Mouse (Mus musculus) kidney, embryonic 14.5 days (tissue): ENCODE data around the gene Fhdc1. TPM values are rescaled to one million over a fixed set of nuclear protein-coding genes. Genes with fewer than 3 reads are reported as not detected.

Experiments
- ATAC-seq: fragments of 200-750 bp; cut with Nextera tagmentation; 2 replicates; pipeline ENCODE4 v1.8.0; 2017; ENCODE audit warnings: moderate number of reproducible peaks, mild to moderate bottlenecking, moderate TSS enrichment, moderate library complexity; ENCODE audit not compliant: low FRiP score, low TSS enrichment
- H3K27ac ChIP-seq: fragments of 300-500 bp; sonication (generic); 2 replicates; pipeline ENCODE4 v1.5.1; 2014; ENCODE audit warnings: low read depth, mild to moderate bottlenecking, low read length, moderate library complexity, mixed read lengths
- H3K27me3 ChIP-seq: fragments of 300-500 bp; sonication (generic); 2 replicates; pipeline ENCODE4 v1.6.1; 2014; ENCODE audit warnings: mild to moderate bottlenecking, low read length; ENCODE audit not compliant: control insufficient read depth, insufficient read depth
- H3K36me3 ChIP-seq: fragments of 300-500 bp; sonication (generic); 2 replicates; pipeline ENCODE4 v1.6.1; 2014; ENCODE audit warnings: low read length, mixed read lengths; ENCODE audit not compliant: control insufficient read depth, insufficient read depth
- H3K4me1 ChIP-seq: fragments of 300-500 bp; sonication (generic); 2 replicates; pipeline ENCODE4 v1.6.1; 2014; ENCODE audit warnings: low read length, mixed read lengths; ENCODE audit not compliant: control insufficient read depth, insufficient read depth
- H3K4me2 ChIP-seq: fragments of 300-500 bp; sonication (generic); replicated peaks from 2 replicates; pipeline ENCODE4 v1.6.1; 2014; ENCODE audit warnings: low read depth, mild to moderate bottlenecking, low read length
- H3K4me3 ChIP-seq: fragments of 300-500 bp; sonication (generic); 2 replicates; pipeline ENCODE4 v1.5.1; 2014; ENCODE audit warnings: mild to moderate bottlenecking, low read length
- H3K9ac ChIP-seq: fragments of 300-500 bp; sonication (generic); 2 replicates; pipeline ENCODE4 v1.6.1; 2014; ENCODE audit warnings: low read depth, mild to moderate bottlenecking, low read length, moderate library complexity
- H3K9me3 ChIP-seq: fragments of 300-500 bp; sonication (generic); 2 replicates; pipeline ENCODE4 v1.6.1; 2016; ENCODE audit warnings: low read length; ENCODE audit not compliant: control insufficient read depth
- WGBS: fragments of 180-500 bp; shearing (Covaris S2); extraction: QIAGEN DNeasy Blood & Tissue Kit; methylation state at CpG from one replicate; pipeline ENCODE4 v1.1.7; 2014; 5-methylcytosine and 5-hydroxymethylcytosine counted together
- polyA plus RNA-seq: library from polyadenylated mRNA; unstranded; fragments of >200 nt; fragmentation: Nextera tagmentation; extraction: Ambion mirVana; gene quantifications from 2 replicates; pipeline ENCODE4 v1.2.1, GENCODE M21; 2014

The Fhdc1 gene
- polyA plus RNA-seq, 1 experiment from 2014 or later, result 4.4 TPM

DNA sequence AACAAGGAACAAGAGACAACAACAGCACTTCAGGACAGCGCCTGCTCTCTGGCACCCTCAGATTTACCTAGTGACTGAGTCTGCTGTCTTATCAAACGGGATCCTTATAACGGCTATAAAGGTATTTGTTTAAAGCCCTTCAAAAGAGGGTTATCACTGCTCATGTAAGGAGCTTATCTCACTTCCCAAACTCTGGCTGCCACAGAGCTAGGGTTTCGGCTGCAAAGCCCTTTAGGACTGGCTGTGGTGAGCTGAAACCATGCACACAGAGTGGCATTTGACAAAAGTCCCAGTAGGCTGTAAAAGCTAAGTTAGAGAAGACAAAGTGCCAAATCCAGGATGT is 12.1 kb downstream of the Fhdc1 start:
- Histone ChIP-seq H3K36me3 (no peaks in the 10 kb centered on the region), H3K9ac (no peak overlapping the region), H3K27me3 (no peaks in the 10 kb centered on the region), H3K4me2 (no peak overlapping the region), H3K9me3 (no peaks in the 10 kb centered on the region), H3K4me1 (peaks cover 18% of the 10 kb centered on the region), H3K4me3 (no peak overlapping the region), H3K27ac (no peak overlapping the region)
- ATAC-seq, result no peak
- WGBS, result 62% methylated on average over 4 of the region's 4 CpGs

DNA sequence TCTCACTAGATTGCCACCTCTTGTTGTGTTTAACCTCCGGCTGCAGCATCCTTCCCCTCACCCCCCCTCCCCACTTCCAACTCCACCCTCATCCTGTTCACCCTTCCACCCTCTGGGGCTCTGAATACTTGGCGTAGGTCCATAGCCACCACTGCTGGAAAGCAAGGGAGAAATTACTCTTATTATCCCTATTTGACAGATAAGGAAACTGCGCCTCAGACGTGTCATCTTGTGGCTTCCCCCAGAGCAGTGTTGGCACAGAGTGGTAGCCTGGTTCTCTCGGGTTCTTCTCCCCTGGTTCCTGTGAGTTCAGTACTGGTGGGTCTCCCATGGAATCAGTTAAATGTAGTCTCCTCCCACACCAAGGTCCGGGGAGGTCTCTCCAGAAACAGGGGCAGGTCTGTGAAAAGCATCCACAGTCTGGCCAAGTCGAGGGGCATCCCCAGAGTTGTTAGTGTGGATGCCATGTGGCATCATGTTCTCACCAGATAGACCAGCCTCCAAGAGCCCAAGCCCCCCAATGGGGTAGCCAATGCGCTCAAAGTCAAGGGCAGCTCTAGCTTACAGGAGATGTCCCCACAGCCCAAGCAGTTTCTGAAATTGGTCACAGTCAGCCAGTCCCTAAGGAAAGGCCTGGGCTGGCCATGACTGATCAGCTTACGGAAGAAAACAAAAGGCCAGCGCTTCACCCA is 12.7 kb downstream of the Fhdc1 start:
- Histone ChIP-seq H3K4me1 (peaks cover 14% of the 10 kb centered on the region), H3K4me2 (no peak overlapping the region), H3K4me3 (no peak overlapping the region), H3K9ac (no peak overlapping the region), H3K9me3 (no peaks in the 10 kb centered on the region), H3K36me3 (no peaks in the 10 kb centered on the region), H3K27me3 (no peaks in the 10 kb centered on the region), H3K27ac (no peak overlapping the region)
- peak; percentile 28; the same call in 1 of the 2 replicates for ATAC-seq
- WGBS, result 59% methylated on average over 10 of the region's 10 CpGs

DNA sequence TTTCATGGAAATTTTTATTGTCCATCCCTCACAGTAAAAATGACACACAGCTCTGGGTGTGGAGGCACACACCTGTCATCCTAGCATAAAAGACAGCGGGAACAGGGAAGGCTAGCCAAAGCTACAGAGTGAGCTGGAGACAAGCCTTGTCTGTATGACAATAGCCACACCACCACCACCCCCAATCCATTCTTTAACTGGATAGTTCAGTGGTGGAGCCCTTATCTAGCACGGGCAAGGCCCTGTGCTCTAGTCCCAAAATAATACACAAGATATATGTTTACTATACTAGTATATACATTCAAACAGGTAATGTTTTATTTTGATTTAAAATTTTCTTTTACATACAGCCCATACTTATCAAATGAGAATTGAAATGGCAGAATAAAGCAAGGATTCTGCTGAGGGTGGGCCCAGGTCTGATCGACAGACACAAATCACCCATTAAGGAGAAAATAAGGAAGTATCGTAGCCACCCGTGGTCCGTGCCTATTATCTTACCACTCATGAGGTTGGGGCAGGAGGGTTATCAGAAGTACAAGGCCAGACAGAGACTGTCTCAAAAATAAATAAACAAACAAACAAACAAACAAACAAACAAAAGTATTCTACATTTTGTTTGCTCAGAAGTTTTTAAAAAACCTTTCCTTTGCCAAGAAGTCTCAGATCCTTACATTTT is 14.3 kb downstream of the Fhdc1 start:
- no peak for ATAC-seq
- Histone ChIP-seq H3K36me3 (no peaks in the 10 kb centered on the region), H3K4me1 (peaks cover 12% of the 10 kb centered on the region), H3K4me2 (no peak overlapping the region), H3K4me3 (no peak overlapping the region), H3K9ac (no peak overlapping the region), H3K9me3 (no peaks in the 10 kb centered on the region), H3K27ac (no peak overlapping the region), H3K27me3 (no peaks in the 10 kb centered on the region)
- 86% methylated on average over 6 of the region's 6 CpGs for WGBS

DNA sequence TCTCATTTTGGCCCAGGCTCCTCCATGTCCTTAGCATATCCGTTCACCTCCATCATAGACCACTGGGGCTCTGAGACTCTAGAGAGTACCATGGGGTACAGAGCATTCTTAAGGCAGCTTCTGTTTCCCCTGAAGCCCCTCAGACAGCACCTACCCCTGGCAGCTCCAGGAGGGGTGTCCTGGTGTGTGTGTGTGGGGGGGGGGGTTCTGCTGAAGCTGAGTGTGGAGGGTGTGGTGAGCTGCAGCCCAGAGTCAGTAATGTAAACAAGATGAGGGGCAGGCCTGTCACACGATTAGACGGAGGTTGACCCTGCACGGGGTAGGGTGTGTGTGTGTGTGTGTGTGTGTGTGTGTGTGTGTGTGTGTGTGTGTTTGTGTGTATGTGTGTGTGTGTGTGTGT is 18.5 kb downstream of the Fhdc1 start:
- no peak; the same call in 1 of the 2 replicates for ATAC-seq
- Histone ChIP-seq H3K9ac (no peak overlapping the region), H3K27me3 (no peaks in the 10 kb centered on the region), H3K4me3 (no peak overlapping the region), H3K4me2 (no peak overlapping the region), H3K27ac (no peak overlapping the region), H3K4me1 (peaks cover 4% of the 10 kb centered on the region; the same call in 1 of the 2 replicates), H3K36me3 (no peaks in the 10 kb centered on the region), H3K9me3 (no peaks in the 10 kb centered on the region)
- WGBS, result 28% methylated on average over 4 of the region's 4 CpGs

DNA sequence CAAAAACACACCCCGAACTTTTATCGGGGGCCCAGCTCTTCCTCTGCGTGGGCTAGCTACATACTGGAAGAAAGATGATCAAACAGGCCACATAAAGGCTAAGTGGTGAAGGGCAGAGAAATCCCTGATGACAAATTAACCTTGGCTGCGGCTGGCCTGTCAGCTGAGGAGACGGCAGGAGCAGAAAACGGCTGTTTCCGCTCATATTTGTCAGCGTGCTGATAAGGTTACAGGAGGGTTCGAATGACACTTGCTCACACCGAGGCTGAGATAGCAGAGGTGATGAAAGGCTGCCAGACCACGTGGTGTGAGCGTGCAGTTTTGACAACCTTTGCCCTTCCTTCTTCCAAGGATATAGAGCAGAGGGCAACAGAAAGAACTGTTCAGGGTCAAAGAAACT is 19.3 kb downstream of the Fhdc1 start:
- Histone ChIP-seq H3K27ac (peak overlapping the region; percentile 47; the same call in 1 of the 2 replicates), H3K27me3 (no peaks in the 10 kb centered on the region), H3K4me2 (no peak overlapping the region), H3K4me1 (peaks cover 4% of the 10 kb centered on the region; the same call in 1 of the 2 replicates), H3K9me3 (no peaks in the 10 kb centered on the region), H3K36me3 (no peaks in the 10 kb centered on the region), H3K4me3 (no peak overlapping the region), H3K9ac (no peak overlapping the region)
- ATAC-seq, result peak; percentile 84
- 6% methylated on average over 12 of the region's 12 CpGs for WGBS

DNA sequence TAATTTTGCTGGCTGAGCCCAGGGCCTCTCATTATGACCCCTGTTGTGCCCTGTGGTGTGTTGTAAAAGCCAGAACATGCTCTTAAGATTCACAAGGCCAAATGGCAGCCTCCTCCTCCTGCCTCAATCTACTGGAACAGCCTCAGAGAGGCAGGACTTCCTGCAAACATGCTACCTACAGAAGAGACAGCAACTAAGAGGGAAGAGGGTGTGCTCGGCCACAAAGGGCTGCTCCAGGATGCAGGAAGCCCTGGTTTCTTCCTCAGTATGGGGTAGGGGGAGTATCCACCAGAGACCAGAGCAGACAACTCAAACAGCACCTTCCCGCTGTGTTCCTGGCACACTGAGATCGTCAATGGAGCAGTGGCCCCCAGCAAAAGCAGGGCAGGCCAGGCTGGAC is 19.7 kb downstream of the Fhdc1 start:
- Histone ChIP-seq H3K9me3 (no peaks in the 10 kb centered on the region), H3K27ac (peak overlapping the region; percentile 47; the same call in 1 of the 2 replicates), H3K36me3 (no peaks in the 10 kb centered on the region), H3K27me3 (no peaks in the 10 kb centered on the region), H3K9ac (no peak overlapping the region), H3K4me3 (no peak overlapping the region), H3K4me2 (no peak overlapping the region), H3K4me1 (peaks cover 4% of the 10 kb centered on the region; the same call in 1 of the 2 replicates)
- 23% methylated on average over 3 of the region's 3 CpGs for WGBS
- ATAC-seq, result peak; percentile 33; the same call in 1 of the 2 replicates

DNA sequence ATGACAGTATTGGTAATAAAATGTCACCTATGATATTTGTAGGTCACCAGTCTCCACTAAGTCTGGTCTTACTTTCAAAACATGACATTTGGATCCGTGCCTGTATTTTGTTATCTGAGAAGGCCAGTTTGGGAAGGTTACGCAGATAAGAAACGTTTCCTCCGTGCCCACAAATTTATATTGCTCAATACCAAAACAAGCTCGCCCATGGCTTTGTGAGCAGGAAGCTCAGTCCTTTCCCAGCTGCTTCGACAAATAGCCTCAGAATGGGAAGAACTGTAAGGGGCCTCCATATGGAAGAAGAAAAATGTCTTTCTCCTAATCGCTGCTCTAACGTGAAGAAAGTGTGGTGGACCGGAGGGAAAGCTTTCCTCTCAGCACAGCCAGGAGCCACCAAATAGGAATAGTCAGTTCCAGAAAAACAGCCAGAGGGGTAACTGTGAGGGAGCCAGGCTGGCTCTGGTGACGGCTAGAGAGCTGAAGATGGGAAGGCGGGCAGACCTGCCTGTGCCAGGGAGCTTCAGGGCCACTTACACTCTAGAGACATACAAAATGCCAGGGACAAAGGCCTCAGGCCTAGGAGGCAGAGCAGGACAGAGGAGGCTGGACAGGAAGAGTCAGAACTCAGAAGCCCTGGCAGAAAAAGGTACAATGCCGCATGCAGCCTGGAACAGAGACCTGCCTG is 24.4 kb downstream of the Fhdc1 start:
- no peak overlapping the region for H3K27ac ChIP-seq
- peaks cover 3% of the 10 kb centered on the region; the same call in 1 of the 2 replicates for H3K4me1 ChIP-seq
- H3K4me2 ChIP-seq, result no peak overlapping the region
- H3K36me3 ChIP-seq, result no peaks in the 10 kb centered on the region
- no peak overlapping the region for H3K9ac ChIP-seq
- H3K27me3 ChIP-seq, result no peaks in the 10 kb centered on the region
- no peaks in the 10 kb centered on the region for H3K9me3 ChIP-seq
- H3K4me3 ChIP-seq, result no peak overlapping the region
- no peak for ATAC-seq
- WGBS, result 52% methylated on average over 12 of the region's 12 CpGs

DNA sequence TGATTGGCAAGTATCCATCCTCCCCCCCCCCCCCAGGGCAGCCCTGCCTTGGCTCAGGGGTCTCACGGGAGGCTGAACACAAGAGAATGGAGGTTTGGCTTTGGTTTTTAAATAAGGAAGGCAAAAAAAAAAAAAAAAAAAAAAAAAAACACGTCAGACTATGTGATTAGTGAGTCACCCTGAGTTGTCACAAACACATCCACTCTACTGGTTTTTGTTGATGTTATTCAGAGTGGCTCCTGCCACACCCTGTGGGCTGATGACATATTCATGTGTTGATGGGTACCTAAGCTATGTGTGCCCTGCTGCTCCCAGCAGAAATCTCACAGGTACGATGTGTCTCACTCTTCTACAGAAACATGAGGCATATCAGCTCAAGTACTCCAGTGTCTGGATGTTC is 29.6 kb downstream of the Fhdc1 start:
- H3K4me3 ChIP-seq, result no peak overlapping the region
- 0 out of 2 replicates have a peak, but pooled peaks cover 3% of the 10 kb centered on the region for H3K4me1 ChIP-seq
- no peak overlapping the region for H3K9ac ChIP-seq
- H3K9me3 ChIP-seq, result no peaks in the 10 kb centered on the region
- H3K27ac ChIP-seq, result no peak overlapping the region
- ATAC-seq, result no peak
- no peaks in the 10 kb centered on the region; the same call in 1 of the 2 replicates for H3K36me3 ChIP-seq
- no peaks in the 10 kb centered on the region for H3K27me3 ChIP-seq
- no peak overlapping the region for H3K4me2 ChIP-seq
- 67% methylated on average over 3 of the region's 3 CpGs for WGBS

DNA sequence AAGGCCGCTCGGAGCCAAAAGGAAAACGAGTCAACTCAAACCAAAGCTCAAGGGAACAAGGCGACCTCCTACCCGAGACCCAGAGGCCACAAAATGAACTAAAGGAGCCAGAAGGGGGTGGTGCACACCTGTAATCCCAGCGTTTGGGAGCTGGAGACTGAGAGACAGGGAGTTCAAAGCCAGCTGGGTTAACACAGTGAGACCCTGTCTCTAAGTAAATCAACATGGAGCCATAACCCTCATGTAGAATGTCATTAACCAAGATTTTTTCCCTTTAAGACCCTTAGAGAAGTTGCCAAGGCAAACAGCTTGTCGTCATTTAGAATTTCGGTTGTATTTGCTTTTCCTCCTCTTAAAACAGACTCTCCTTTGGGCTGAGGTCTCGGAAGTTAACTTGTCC is 31.2 kb downstream of the Fhdc1 start:
- H3K9ac ChIP-seq, result no peak overlapping the region
- H3K4me1 ChIP-seq, result 0 out of 2 replicates have a peak, but pooled peaks cover 3% of the 10 kb centered on the region
- ATAC-seq, result no peak
- H3K27ac ChIP-seq, result no peak overlapping the region
- H3K27me3 ChIP-seq, result no peaks in the 10 kb centered on the region
- no peak overlapping the region for H3K4me3 ChIP-seq
- no peak overlapping the region for H3K4me2 ChIP-seq
- no peaks in the 10 kb centered on the region for H3K9me3 ChIP-seq
- no peaks in the 10 kb centered on the region; the same call in 1 of the 2 replicates for H3K36me3 ChIP-seq
- WGBS, result 59% methylated on average over 9 of the region's 9 CpGs
